Mouse (Mus musculus) adrenal gland, postnatal 14 days (tissue): ENCODE data around the gene Zfp952. TPM values are rescaled to one million over a fixed set of nuclear protein-coding genes. Genes with fewer than 3 reads are reported as not detected.

Experiments used
- total RNA-seq: library from RNA; stranded (reverse); gene quantifications from 2 replicates; pipeline ENCODE4 v1.2.3, GENCODE M21; 2021

The Zfp952 gene
- total RNA-seq, 1 experiment from 2014 or later, result 8.5 TPM

Other genes with a start within 250 kb of the Zfp952 start
- gene Zfp871, start 204.8 kb upstream of the Zfp952 start, total RNA-seq, result 42.6 and 44.5 TPM in 2 replicates
- 0.44 and 0.75 TPM in 2 replicates for gene Zfp811, start 183.2 kb upstream of the Zfp952 start, total RNA-seq
- 9.1 and 12.7 TPM in 2 replicates for gene Zfp799, start 162.9 kb upstream of the Zfp952 start, total RNA-seq
- 7.8 and 11.3 TPM in 2 replicates for gene Zfp870, start 101.5 kb upstream of the Zfp952 start, total RNA-seq
- gene Cyp4f14, start 75.8 kb upstream of the Zfp952 start, total RNA-seq, result 2.0 and 10.2 TPM in 2 replicates
- 46.2 and 51.9 TPM in 2 replicates for gene Cyp4f13, start 45.7 kb upstream of the Zfp952 start, total RNA-seq
- gene Zfp472, start 27.3 kb upstream of the Zfp952 start, total RNA-seq, result 3.7 and 4.4 TPM in 2 replicates
- 6.3 and 8.5 TPM in 2 replicates for gene Zfp763, start 40.3 kb downstream of the Zfp952 start, total RNA-seq
- gene 4921501E09Rik, start 74.9 kb downstream of the Zfp952 start, total RNA-seq, result not detected in 2 replicates
- gene Zfp563, start 96.2 kb downstream of the Zfp952 start, total RNA-seq, result 7.4 and 9.5 TPM in 2 replicates
- not detected in 2 replicates for gene Morc2b, start 146.6 kb downstream of the Zfp952 start, total RNA-seq
- gene Olfr55, start 175.3 kb downstream of the Zfp952 start, total RNA-seq, result not detected in 2 replicates
- not detected in 2 replicates for gene Olfr239, start 198.2 kb downstream of the Zfp952 start, total RNA-seq
- gene Olfr1564, start 228.6 kb downstream of the Zfp952 start, total RNA-seq, result not detected in 2 replicates